Mouse (Mus musculus): ENCODE measurements around the gene Akap8.

- TF ChIP-seq CTCF (conservative IDR thresholded peaks at IDR 0.05; ENCODE audit: low read length) (no peak), NANOG (IDR thresholded peaks at IDR 0.05; ENCODE audit: borderline replicate concordance, low read length) (no peak), POU5F1 (IDR thresholded peaks at IDR 0.05; ENCODE audit: borderline replicate concordance, low read length) (no peak)
These were observed 36.5 kb downstream of the Akap8 start, which contains the start of gene Brd4 for GRCm38 (mm10) chr17:32284262-32285137.

Measured in E14TG2a.4 (cell line).